Mouse (Mus musculus) megakaryocyte, embryonic 14.5 days (primary cell): ENCODE measurements at regions not wholly inside any gene's neighbourhood (a gene's known extent, or its start where the extent isn't known, plus 50 kb on each side); places are given as distances from the start of the nearest gene placed in this dataset.

Source experiments
- FLI1 ChIP-seq: IDR thresholded peaks from 2 replicates; pipeline ENCODE4 v1.6.1; 2012; ENCODE audit warnings: low read length, inconsistent platforms, mixed read lengths
- GATA1 ChIP-seq: IDR thresholded peaks from 3 replicates; pipeline ENCODE4 v1.6.1; 2012; ENCODE audit warnings: mixed read lengths, low read length, inconsistent platforms, borderline replicate concordance

GRCm38 (mm10) chrX:166886417-166886816 is 300.9 kb upstream of the Egfl6 start:
- TF ChIP-seq GATA1 (no peak), FLI1 (no peak)
